Mouse (Mus musculus): Measurements from ENCODE around the gene Gm7534. TPM values are rescaled to one million over a fixed set of nuclear protein-coding genes. Genes with fewer than 3 reads are reported as not detected.
"Not testable (repeated sequence)": the region's sequence is repeated elsewhere in the genome, so short reads cannot be mapped to it uniquely, and the experiment has no call there.

Gene Gm7534
- total RNA-seq, 4 experiments from 2014 or later = not detected

DNA sequence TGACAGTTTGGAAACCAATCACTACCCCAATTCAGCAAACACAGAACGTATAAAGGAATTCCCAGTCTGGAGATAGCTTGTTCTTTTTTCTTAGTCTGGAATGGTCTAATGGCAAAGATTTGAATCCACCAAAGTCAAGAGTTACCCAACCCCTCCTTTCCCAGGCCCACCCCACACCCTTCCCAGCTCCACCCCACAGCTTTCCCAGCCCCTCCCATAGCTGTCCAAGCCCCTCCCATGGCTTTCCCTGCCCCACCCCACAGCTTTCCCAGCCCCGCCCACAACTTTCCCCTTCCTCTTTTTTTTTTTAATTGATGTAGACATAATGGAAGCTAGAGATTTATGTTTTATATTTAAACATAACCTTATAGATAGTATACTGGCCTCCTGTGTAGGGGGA, 3.4 kb downstream of the Gm7534 start:
- no peak for DNase-seq

DNA sequence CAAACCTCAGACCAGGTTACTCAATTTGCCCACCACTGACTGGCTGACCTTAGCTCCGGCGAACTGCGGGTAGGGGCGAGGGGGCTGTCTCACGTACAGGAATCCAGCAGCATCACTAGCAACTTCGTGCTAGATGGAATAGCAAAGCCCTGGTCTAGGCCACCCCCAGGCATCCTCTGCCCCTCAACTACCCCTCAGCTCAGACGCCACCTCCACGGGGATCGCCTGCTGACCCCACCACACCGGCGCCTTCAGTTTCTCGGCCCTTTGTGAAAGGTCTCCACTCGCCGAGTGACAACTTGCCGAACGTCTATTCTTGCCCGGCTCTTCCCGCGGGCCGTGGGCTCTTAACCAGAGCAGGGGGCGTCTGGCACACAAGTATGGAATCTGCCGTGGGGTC, 16.5 kb downstream of the Gm7534 start:
- DNase-seq = no peak

DNA sequence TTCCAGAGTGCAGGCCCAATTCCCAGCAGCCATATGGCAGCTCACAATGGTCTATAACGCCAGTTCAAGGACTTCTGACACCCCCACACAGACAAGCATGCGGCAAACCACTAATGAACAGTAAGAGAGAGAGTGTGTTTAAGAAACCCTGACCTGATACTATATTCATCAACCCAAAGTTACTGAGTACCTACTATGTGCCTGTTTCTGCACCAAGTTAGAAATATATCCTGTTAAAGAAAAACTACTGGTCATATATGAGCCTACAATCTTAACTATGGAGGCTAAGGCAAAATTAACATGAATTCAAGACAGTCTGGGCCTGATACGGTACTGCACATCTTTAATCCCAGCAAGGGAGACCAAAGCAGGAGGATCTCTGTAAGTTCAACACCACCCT, 17.2 kb downstream of the Gm7534 start:
- no peak for DNase-seq

DNA sequence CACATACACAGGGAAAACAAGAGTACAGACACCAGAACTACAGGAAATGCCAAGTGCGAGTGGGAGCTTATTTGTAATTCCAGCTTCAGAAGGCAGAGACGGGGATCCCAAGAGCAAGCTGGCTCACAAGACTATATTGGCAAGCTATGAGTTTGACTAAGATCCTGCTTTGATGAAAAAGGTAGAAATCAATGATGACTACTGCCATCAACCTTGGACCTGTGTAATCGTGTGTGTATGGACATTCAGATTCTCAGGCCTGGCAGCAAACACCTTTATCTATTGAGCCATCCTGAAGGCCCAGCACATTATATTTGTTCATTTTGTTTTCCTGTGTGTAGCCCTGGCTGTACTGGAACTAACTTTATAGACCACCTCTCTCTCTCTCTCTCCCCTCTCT, 19.1 kb downstream of the Gm7534 start:
- DNase-seq = no peak

DNA sequence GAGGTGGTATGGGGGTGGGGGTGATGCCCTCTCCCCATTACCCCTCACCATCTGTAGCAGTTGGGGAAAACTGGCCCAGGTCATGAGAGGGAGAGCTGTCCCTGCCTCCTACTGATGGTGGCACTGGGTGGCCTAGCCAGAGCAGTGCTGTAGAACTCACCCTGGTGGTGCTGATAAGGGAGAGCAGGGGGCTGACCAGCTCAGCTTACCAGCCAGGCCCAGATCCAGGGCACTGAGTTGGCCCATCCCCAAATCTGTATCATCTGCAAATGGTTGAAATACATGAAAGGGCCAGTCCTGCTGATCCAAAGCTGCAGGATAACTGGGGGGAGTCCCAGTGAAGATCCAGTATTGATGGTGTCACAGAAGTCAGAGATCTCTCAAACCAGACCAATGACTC, 21.0 kb downstream of the Gm7534 start:
- no peak for DNase-seq

DNA sequence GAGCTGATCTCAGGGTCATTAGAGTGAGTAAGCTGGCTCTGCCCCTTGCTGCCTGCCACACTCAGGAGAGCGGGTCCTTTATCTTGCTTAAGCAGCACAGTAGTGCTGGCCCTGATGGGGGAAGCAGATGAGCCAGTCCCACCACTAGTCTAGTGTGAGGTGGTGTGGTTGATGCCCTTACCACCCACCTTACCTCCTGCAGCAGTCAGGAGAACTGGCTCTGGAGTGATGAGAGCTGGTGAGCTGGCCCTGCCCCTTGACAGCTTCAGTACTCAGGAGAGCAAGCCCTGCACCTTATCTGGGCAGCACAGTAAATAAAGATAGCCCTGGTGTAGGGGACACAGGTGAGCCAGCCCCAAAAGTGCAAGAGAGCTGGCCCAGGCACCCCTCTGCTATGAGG, 21.7 kb downstream of the Gm7534 start:
- no peak for DNase-seq

DNA sequence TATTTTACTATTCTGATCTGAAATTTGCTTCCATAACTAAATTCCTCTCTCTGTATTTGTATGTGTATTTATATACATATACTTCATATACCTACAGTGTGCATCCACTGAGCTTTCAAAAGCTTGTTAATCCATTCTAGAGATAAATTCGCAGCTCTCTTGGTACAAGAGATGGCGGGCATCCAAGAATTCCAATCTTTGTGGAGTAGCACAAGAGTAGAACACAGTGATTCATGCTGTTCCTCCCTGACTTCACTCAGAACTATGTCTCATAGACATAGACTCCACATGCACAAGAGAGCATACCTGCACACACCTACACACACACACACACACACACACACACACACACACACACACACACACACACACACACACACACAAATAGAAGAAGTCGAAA, 30.4 kb downstream of the Gm7534 start:
- no peak for DNase-seq

DNA sequence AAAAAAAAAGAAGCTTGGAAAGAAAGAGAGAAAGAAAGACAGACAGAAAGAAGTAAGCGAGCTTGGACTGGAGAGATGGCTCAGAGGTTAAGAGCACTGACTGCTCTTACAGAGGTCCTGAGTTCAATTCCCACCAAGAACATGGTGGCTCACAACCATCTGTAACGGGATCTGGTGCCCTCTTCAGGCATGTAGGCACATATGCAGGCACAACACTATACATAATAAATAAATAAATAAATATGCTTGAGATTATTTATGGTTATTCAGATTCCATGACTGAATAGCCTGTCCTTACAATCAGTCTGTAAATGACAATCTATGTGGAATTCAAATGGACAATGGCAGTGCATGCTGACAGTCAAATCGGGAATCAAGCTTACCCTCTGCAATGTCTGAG, 35.9 kb downstream of the Gm7534 start:
- DNase-seq = no peak

DNA sequence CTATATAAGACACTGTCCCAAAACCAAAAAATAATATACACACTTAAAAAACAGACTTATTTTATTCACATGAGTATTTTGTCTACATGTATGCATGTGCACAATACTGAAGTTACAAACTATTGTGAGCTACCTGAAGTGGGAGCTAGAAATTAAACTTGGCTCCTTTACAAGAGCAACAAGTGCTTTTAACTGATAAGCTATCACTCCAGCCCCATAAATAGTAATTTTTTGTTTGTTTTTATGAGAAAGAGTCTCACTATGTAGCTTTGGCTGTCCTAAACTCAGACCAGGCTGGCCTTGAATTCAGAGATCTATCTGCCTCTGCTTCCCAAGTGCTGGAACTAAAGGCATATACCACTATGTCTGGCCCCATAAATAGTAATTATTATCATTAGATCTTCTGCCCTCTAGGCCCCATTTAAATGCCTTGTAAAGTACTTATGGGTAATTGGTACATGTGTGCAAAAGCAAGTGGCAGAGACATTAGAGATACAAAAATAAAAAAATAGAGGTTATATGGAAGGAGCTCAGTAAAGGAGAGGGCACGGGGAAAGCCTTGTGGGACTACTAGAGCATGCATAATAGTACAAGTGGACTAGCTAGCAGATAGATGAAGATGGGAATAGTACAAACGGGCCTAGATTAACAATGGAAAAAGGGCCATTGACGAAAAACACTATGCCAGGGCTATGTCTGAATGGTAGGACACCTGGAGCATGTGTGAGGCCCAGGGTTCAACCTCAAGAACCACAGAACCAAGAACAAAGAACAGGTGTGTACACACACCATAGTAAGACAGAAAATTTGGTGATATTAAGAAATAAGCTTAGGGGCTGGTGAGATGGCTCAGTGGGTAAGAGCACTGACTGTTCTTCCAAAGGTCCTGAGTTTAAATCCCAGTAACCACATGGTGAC, 37.0 kb downstream of the Gm7534 start:
- DNase-seq = no peak

DNA sequence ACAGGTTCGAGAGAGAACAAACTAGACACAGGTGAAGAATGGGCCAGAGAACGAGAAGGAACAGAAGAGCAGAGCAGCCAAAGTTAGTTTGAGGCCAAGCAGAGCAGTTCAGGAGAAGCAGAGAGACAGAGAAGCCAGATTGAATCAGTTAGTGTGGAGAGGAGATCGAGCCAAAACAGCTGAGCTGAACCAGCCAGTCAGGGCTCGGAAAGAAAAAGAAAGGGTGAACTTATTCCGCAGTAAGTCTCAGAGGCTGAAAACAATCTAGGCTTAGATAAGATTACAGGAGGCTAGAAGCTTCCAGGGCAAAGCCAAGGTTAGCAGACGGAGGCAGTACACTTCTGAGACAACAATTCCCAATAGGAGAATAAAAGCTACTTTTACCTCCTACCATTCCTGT, 37.8 kb downstream of the Gm7534 start:
- DNase-seq = no peak

DNA sequence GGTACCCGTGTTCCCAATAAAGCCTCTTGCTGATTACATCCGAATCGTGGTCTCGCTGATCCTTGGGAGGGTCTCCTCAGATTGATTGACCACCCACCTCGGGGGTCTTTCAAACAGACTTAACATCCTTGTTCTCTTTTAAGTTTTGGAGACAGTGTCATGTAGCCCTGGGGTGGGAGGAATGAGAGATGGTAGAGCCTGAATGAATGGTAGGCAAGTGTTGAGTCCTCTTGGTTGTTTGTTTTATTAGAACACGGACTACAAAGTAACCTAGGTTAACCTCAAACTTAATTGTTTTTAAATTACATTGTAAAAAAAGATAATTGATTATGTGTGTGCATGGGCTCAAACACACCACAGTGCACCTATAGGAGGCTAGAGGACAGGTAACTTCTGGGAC, 38.2 kb downstream of the Gm7534 start:
- DNase-seq = no peak

DNA sequence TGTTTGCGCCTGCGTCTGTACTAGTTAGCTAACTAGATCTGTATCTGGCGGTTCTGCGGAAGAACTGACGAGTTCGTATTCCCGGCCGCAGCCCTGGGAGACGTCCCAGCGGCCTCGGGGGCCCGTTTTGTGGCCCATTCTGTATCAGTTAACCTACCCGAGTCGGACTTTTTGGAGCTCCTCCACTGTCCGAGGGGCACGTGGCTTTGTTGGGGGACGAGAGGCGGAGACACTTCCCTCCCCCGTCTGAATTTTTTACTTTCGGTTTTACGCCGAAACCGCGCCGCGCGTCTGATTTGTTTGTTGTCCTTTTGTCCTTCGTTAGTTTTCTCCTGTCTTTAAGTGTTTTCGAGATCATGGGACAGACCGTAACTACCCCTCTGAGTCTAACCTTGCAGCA, 42.7 kb downstream of the Gm7534 start:
- peak; percentile 47 for DNase-seq

DNA sequence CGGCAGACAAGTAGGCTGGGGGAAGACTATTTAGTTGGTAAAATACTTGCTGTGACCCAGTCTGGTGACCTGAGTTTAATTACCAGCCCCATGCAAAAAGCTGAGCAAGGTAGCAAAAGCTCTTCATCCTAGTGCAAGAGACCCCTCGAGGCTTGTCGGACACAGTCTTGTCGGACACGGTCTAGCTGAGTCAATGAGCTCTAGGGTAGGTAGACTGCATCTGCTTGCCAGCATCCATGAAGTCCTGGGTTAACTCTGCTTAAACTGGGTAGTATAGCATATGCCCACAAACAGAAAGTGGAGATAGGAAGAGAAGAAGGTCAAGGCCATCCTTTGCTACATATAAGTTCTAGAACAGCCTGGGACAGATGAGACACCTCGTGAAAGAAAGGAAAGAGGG, 44.0 kb downstream of the Gm7534 start:
- DNase-seq = no peak

DNA sequence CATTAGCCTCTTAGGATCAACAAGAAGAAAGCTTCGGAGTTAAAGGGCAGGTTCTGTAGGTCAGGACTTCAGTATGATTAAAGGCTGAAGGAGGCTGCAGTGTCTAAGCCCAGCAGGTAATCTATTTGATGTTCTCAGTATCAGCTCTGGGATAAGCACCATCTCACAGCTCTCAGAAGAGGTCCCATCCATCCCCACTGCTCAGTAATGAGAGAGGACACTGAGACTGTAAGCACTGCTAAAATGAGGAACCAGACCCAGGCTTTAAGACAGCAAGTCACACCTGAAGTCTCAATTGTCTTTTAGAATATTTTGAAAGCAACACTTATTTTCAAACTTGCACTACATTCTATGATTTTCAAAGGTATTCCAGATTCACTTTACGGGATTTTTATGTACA, 45.2 kb downstream of the Gm7534 start:
- DNase-seq = no peak

DNA sequence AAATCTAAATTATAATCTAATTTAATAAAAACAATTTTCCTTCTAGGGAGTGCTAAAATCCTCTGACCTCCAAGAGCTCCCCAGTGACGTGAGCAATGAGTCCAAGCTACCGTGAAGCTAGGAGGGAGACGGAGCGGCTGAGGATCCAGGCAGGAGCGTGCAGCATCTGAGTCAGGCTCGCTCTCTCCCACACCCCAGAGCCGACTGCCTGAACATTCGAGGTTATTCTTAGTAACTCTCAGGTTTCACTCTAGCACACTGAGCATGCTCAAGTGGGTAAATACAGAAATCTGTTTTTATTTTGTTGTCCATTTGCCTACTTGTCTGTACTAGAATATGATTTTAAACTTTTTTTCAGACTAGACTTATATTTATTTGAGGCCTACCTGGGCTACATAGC, 46.1 kb downstream of the Gm7534 start:
- DNase-seq = peak; percentile 23

DNA sequence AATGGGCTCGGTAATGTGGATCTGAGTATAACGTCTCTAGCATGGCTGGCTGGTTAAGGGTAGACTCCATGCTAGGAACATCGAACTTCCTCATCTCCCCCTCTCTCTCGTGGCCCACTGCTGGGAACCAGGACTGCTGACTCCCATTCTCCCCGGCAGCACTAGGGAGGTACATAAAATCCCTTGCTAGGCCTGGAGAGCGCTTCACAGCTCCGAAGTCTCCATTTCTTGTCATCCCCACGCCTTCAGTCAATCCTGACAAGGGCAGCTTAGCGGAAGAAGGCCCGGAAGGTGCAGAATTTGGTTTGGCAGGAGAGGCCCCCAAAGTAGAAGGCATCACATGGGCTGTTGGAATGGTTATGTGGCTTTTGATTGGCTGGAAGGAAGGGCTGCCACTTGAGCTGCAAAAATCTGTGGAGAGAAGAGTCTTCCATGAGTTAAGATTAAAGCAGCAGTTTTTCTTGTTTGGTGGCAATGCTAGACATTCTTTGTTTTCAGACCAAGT, 46.8 kb downstream of the Gm7534 start:
- DNase-seq = no peak

DNA sequence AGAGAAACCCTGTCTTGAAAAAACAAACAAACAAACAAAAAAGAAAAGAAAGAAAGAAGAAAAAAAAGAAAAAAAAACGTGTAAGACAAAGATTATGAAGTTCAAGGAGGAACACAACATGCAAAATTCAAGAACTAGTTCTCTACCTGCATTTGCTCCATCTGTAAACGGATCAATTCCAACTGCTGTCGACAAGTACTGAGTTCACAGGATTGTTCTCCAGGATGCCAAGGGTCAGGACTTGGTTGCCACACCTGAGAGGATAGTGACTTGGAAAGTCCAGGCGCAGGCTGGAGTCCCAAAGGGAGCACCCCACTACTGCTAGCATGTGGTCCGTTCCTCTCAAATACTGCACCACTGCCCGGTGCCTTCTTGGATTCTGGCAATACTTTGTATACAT, 47.3 kb downstream of the Gm7534 start:
- DNase-seq = no peak

DNA sequence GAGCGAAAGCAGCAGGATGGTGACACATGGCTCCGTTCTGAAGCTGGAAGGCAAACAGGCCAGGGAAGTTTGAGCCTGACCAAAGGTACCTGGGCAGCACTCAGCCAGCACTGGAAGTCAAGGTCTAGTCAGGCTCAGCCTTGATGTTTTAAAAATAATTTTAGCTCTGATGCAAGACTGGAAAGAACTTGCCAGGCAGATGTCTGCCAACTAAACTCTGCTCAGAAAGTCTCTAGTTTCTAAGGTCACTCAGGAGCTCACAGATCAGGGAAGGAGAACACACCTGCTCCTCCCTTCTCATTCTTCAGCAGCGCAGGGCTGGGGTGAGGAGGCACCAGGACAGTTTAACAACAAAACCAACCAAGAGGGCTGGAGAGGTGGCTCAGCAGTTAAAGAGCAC, 48.5 kb downstream of the Gm7534 start:
- DNase-seq = peak; percentile 41

DNA sequence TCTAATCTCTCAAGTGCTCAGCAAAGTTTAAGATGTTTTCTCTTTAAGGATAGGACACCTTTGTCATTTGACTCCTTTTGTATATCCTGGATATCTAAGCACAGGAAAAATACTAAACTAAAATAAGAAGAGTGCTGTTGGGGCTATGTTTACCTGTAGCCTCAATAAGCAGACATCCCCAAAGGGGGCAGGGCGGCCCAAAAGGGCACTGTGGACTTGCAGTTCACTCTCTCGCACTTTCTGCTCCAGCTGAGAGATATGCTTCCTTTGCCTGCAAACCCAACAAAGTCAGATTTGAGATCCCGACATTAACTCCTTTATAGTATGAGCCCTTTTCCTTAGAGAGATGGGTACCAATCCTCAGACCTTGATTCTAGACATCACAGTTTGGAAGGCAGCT, 49.1 kb downstream of the Gm7534 start:
- DNase-seq = no peak

DNA sequence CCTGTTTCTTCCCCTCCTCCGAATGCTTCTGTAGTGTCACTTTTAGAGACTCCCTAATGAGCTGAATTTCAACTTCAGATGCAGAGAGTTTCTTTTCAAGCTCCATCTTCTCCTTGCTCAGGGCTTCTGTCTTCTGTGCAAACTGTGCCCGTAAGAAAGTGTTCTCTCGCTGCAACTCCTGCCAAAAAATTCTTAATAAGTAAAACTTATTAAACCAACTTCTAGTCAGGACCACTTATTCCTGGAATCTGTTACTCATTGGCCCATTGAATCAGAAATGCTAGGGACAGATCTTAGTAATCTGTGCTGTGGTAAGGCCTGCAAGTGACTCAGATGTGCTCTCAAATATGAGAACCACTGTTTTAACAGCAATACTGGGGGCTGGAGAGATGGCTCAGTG, 50.7 kb downstream of the Gm7534 start:
- DNase-seq = no peak

DNA sequence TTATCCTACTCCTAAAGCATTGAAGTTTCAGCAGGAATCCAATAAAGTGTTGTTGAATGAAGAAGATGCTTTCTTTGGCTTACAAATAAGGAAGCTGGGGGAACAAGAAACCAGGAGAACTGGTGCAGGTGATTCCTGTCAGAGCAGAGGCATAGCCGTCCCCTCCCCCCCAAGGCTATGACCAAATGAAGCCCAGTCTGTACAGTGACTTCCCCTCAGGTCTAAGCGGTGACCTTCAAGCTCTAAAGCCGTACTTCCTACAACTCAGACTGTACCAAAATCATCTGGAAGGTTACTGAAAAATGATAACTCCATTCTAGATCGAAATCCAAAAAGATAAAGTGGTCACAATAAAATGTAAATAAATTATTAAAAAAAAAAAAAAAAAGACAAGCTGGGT, 53.4 kb downstream of the Gm7534 start:
- no peak for DNase-seq

DNA sequence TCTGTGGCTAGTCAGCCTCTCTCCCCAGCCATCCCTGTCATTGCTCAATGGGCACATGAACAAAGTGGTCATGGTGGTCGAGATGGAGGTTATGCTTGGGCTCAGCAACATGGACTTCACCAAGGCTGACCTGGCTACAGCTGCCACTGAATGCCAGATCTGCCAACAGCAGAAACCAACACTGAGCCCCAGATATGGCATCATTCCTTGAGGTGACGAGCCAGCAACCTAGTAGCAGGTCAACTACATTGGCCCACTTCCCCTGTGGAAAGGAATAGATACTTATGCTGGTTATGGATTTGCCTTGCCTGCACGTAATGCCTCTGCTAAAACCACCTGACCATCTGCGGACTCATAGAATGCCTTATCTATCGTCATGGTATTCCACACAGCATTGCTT, 58.5 kb downstream of the Gm7534 start:
- not testable (repeated sequence) for DNase-seq
